Mouse (Mus musculus) cerebellum, adult (tissue): Measurements from ENCODE around the gene Apol7a.
A peak's percentile ranks its signal among the peaks of the same experiment; 100 is the strongest.

ENCODE experiments used
- ATAC-seq: cut with Nextera tagmentation; 2 replicates; pipeline ENCODE4 v1.9.2; 2017; ENCODE audit warnings: mild to moderate bottlenecking, moderate library complexity, mixed read lengths; ENCODE audit not compliant: insufficient number of reproducible peaks, low FRiP score, low TSS enrichment

Apol7a gene

DNA sequence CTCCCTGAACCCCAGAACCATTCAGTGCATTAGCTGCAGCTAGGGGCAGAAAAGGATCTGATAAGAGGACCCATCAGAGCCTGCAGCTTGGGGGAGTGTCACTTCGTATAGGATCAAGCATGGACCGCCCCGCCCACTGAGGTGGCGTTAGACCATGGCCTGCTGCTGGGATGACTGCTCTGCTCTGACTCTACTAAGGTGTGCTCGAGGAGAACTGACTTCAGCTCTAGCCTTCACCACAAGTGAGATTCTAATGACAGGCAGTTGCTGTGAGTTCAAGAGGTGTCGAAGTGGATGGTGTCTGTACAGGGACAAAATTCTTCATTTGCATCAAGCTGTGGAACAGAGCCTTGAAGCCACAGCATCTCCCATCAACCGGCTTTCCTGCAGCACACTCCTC, 46.0 kb downstream of the Apol7a start:
- no peak for ATAC-seq

DNA sequence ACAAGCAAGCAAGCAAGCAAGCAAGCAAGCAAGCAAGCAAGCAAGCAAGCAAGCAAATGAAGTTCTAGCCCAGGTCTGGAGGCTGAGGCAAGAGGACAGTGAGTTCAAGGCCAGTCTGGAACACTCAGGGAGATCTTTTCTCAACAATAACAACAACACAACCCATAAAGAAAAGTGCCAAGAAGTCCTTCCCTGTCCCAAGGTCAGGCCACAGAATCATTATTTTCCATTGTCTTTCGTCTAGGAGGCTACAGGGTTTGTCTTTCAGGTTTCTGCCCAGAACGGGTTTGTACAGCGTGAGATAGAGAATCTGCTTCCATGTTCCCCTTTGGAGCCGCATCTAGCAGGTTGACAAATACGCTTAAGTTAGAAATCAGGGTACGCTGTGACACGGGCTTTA, 48.8 kb downstream of the Apol7a start:
- ATAC-seq, result no peak

DNA sequence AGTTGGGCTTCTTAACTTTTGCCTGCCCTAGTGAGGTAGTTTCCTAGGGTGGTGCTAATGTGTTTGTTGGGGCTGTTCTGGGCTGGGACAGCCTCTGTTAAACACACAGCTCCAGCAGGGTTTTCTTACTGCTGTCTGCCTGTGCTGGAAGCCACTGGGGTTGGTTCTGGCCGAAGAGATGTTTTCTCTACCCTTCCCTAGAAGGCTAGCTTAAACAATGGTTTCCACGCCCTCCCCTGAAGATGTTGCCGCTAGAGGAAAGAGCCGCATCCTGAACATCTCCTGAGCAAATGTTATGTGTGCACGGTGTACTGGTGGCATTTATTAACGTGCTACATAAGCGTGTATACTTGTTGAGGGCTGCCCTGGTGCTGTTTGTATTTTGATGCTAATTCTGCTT, 50.8 kb downstream of the Apol7a start:
- ATAC-seq, result no peak

DNA sequence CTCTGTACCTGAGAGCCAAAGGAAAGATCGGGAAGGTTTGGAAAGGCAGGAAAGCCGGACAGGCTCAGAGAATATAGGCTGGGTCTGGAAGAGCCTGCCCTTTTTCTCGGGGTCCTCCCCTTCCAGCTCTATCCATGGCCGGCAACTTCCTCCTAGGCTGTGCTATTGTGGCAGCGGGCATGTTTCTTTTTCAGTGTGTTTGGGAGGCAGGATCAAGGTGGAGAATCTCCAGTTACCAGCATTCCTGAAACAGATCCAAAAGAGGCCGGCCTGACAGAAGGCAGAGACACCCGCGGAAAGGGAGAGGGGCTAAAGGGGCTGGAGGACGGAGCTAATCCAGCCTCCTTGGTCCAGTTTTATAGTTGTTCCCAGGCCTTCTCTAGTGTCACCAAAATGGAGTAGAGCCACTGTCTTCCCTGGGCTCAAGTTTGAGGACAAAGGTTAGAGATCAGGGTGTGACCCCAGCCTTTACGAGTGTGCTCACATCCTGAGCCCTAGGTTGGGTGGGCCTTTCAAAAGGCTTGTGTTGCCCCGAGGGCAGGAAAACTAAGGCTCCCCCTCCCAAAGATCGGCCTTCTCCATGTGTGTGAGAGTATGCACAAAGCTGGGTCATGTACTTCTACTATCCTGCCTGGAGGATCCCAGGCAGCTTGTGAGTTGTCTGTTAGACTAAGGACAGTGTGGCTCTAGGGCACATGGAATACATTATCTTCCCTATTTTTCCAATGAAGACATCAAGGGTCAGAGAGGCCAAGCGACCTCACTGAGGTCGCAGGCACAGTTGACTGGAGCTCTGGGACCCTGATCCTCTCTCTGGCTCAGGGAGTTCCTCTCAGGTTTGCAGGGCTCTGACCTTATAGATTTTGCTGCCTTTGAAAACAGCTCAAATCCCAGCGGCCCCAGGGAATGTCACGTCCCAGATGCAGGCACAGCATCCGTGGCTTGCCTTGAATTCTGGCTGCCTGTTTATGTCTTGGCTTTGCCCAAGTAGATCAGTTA, 54.5 kb downstream of the Apol7a start:
- no peak for ATAC-seq

DNA sequence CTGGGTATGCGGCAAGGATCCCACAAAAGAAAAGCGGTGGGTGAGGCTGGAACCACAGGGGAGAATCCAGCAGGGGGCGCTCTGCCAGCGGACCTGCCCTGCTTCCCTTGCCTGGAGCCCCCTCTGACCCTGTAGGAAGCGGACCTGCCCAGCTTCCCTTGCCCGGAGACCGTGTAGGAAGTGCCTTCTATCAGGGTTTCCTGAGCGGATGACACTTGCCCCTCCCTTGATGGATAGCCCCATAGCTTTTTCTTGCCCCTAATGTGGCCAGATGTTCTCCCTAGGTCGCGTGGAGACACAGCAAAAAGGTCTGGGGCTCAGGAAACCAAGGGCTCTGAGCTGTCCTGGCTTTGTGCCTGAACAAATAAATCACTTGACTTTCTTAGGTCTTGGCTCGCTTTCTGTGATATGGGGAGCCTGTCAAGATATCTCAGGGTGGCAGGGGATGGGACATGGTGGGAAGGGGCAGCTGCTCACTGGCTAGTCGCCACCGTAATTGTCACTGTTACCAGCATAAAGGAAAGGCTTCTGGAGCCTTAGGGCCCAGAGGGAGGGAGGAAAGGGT, 55.3 kb downstream of the Apol7a start:
- ATAC-seq, result peak; percentile 72; the same call in 1 of the 2 replicates

DNA sequence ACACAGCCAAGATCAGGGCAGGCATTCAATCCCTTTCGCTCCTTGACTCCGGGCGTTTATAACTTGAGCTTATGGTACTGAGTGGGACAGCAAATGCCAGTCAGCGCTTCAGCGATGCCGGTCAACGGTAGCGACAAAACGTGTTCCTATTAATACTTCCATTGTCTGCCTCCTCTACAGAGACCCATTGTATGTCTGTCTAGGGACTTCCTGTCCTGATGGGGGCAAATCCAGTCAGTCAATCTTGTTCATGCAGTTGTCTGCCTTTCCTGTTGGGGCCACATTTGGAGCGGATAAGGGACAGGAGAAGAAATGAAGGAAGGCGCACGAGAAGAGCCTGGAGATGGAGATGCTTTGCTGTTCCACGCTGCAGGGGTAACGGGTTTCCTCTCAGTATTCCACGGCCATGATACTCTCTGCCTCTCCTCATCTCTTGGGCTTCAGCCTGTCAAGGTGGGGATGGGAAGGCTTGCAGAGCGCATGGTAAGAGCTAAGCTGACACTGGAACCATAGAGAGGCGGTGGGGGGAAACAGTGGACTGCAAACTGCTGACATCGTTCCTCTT, 55.9 kb downstream of the Apol7a start:
- ATAC-seq, result no peak

DNA sequence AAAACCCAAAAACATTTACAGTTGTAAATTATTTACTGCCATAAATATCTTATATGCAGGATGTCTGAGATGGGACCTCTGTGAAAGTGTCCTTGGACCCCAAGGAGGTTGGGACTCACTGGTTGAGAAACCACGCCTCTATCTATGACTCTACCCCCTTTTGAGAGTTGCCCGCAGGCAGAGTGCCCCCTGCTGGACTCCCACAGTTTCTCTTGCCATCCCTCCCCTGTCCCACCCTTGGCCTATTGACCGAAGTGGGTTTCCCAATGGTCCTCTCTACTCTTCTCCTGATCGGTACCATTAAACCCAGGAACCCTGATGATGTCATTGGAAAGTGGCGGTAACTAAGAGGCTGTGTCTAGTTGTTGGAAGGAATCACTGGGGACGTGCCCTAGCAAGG, 56.9 kb downstream of the Apol7a start:
- no peak for ATAC-seq

DNA sequence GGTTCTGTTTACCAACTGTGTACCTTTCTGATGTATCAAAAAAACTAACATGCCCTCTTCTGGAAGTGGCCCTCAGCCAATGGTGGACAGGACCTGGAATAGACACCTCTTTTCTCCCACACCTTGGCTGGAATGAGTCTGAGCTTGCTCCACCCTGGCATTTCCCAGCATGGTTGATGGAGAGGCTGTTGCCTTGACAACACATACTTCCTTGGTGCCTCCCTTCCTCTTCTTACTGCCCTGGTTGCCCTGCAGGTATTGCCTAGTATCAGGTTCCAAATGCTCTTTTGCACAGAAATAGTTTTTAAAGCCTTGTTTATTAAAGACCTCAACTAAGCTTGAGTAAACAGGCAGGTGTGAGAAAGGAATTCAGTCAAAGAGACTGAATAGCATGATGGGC, 58.3 kb downstream of the Apol7a start:
- ATAC-seq, result no peak

DNA sequence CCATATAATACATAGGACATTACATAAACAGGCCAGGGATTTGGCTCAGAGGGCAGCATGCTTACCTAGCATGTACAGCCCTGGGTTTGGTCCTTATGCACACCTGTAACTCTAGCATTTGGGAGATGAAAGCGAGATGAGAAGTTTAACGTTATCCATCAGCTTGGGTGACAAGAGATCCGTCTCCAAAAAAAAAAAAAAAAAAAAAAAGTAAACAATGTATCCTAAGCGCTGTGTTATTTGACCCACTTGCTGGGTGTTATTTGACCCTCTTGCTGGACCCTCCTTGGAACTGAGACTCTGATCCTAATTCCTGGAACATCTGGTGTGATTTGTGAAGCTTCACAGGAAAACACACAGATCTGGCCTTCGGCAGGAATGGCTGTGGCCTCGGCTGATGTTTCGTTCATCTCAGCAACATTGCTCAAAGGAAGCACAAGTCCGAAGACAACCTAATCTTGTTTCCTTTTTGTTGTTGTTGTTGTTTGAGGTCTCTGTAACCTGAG, 59.9 kb downstream of the Apol7a start:
- ATAC-seq, result no peak

DNA sequence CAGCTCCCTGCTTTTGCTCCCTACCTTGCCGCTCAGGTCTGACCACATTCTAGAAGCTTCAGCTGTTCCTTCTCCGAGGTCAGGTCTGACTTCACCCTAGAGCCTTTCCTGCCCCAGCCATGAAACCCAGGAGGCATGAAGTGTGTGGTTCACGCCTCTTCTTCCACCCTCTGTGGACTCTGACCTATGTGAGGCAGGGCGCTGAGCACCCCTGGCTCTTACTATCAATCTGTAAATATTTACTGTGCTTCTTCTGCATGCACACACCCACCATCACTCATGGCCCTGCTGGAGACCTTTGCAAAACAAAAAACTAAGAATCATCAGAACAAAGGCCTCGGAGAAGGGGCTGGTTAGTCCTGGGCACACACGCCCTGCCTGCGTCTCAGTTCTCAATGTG, 60.5 kb downstream of the Apol7a start:
- no peak for ATAC-seq
